ENCODE assay signal across 19 mouse cellular contexts in the genomic region with DNA sequence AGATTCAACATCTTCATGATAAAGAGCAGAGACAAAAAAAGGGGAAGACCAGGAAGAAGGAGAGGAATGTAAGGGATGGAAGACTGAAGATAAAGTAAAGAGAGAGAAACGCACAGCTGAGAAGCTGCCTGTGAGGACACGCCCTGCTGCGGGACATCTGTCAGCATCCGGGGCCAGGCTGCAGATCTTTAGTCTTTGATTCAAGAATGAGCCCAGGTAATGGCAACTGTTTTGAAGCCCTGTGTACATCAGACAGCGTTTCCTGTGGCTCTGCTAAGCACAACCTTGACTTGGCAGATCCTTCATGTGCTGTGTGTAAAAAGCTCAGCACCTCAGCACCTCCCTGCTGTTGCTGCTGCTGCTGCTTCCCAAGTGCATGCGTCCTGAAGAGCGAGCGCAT.
"Had no signal": no experiment of that assay in that cellular context is flagged by ENCODE, and none has a peak within 500 bp of the region (broad histone marks: within the 10 kb centered on the region; RNA-seq: fewer than 3 reads in every experiment).

No protein-coding gene starts in this region.

- H3K36me3 ChIP-seq: intestine, embryonic 15.5 days; midbrain, embryonic 12.5 days; midbrain, embryonic 15.5 days; neural tube, embryonic 13.5 days had no signal

- H3K4me1 ChIP-seq: intestine, embryonic 15.5 days; midbrain, embryonic 12.5 days; midbrain, embryonic 15.5 days; neural tube, embryonic 13.5 days; stomach, embryonic 15.5 days had no signal

- ATAC-seq: intestine, embryonic 15.5 days; liver, postnatal 0 days; lung, postnatal 0 days; midbrain, embryonic 15.5 days had no signal

- DNase-seq: kidney, adult 11 months; kidney, adult 9 months; kidney, postnatal 14 days; kidney, postnatal 4 days; left cerebral cortex, postnatal 4 days; liver, postnatal 0 days; lung, embryonic 14.5 days; right cerebral cortex, postnatal 14 days; spleen, adult 18-20 months had no signal

- H3K27ac ChIP-seq: intestine, embryonic 15.5 days; limb, embryonic 12.5 days; limb, embryonic 15.5 days; liver, embryonic 14.5 days; macrophage; midbrain, embryonic 12.5 days; midbrain, embryonic 15.5 days; neural tube, embryonic 13.5 days; stomach, embryonic 15.5 days had no signal

- H3K4me3 ChIP-seq: intestine, embryonic 15.5 days; limb, embryonic 12.5 days; limb, embryonic 15.5 days; midbrain, embryonic 12.5 days; midbrain, embryonic 15.5 days; neural tube, embryonic 13.5 days; stomach, embryonic 15.5 days had no signal

- H3K27me3 ChIP-seq: intestine, embryonic 15.5 days; limb, embryonic 12.5 days; limb, embryonic 15.5 days; midbrain, embryonic 12.5 days; midbrain, embryonic 15.5 days; neural tube, embryonic 13.5 days; stomach, embryonic 15.5 days had no signal
